Comparison of ENCODE assay signal across 20 mouse cellular contexts in genomic region chr19:17791485-17792052, GRCm38 (mm10). TPM values are rescaled to one million over a fixed set of nuclear protein-coding genes. Genes with fewer than 3 reads are reported as not detected.
DNase-seq lines count a peak whose midpoint lies in the region; ATAC-seq and TF ChIP-seq lines count a peak whose summit lies in the region.
"Had no signal": no experiment of that assay in that cellular context is flagged by ENCODE, and none has a peak within 500 bp of the region (broad histone marks: within the 10 kb centered on the region; RNA-seq: fewer than 3 reads in every experiment).

No protein-coding gene starts in this region.

- TF ChIP-seq POLR2A in kidney, adult 2 months (IDR thresholded peaks at IDR 0.05; ENCODE audit: low read depth, low read length): no peak
- TF ChIP-seq POLR2A in small intestine, adult 2 months (IDR thresholded peaks at IDR 0.05; ENCODE audit: low read depth, low read length): no peak

- ATAC-seq in kidney, embryonic 16.5 days (ENCODE audit: low FRiP score, low TSS enrichment): no peak
- no peak for ATAC-seq in lung, postnatal 0 days
- ATAC-seq: forebrain, embryonic 16.5 days had no signal

- DNase-seq in kidney, adult 2 months: peak; percentile 82
- no peak for DNase-seq in kidney, postnatal 10 days
- peak; percentile 16 to 74 for DNase-seq in kidney, postnatal 36 days
- peak; percentile 51 for DNase-seq in lung, postnatal 0 days (ENCODE audit: low spot score)
- no peak for DNase-seq in lung, postnatal 14 days
- DNase-seq: adrenal gland, postnatal 10 days; cerebellum, adult 11-12 months; cerebellum, adult 9-10 months; cerebellum, postnatal 25 days; gastrocnemius, postnatal 10 days; heart, adult 18-20 months; heart, postnatal 10 days; heart, postnatal 4 days had no signal

- no peaks in the 10 kb centered on the region for H3K27me3 ChIP-seq in kidney, adult 2 months (replicated peaks; ENCODE audit: control insufficient read depth, insufficient read depth, low read length)
- H3K27me3 ChIP-seq in kidney, embryonic 16.5 days (ENCODE audit: insufficient read depth, low read length): no peaks in the 10 kb centered on the region
- H3K27me3 ChIP-seq in lung, postnatal 0 days (replicated peaks; ENCODE audit: insufficient read depth, low read length): no peaks in the 10 kb centered on the region
- H3K27me3 ChIP-seq in small intestine, adult 2 months (ENCODE audit: control insufficient read depth, insufficient read depth, low read length): no peaks in the 10 kb centered on the region
- H3K27me3 ChIP-seq: embryonic facial prominence, embryonic 13.5 days; forebrain, embryonic 12.5 days had no signal

- peak overlapping the region; percentile 73 for H3K27ac ChIP-seq in kidney, adult 2 months (ENCODE audit: insufficient read depth, low read depth, low read length)
- H3K27ac ChIP-seq in kidney, embryonic 16.5 days (ENCODE audit: low read length): no peak overlapping the region
- no peak overlapping the region for H3K27ac ChIP-seq in lung, postnatal 0 days (ENCODE audit: low read length)
- H3K27ac ChIP-seq in small intestine, adult 2 months (ENCODE audit: insufficient read depth, low read depth, low read length): peak overlapping the region; percentile 27
- H3K27ac ChIP-seq: embryonic facial prominence, embryonic 13.5 days; forebrain, embryonic 12.5 days; heart, embryonic 10.5 days had no signal

- peak; percentile 53 for TF ChIP-seq EP300 in lung, postnatal 0 days (IDR thresholded peaks at IDR 0.05)

- WGBS in kidney, adult 2 months: 54% methylated on average over 5 of the region's 5 CpGs
- 85% methylated on average over 5 of the region's 5 CpGs for WGBS in kidney, embryonic 16.5 days
- WGBS in lung, postnatal 0 days: 64% methylated on average over 5 of the region's 5 CpGs
- 30% methylated on average over 5 of the region's 5 CpGs for WGBS in small intestine, adult 2 months

- no peaks in the 10 kb centered on the region for H3K9me3 ChIP-seq in kidney, embryonic 16.5 days (ENCODE audit: low read length)
- H3K9me3 ChIP-seq in lung, postnatal 0 days (ENCODE audit: low read length): no peaks in the 10 kb centered on the region
- H3K9me3 ChIP-seq: embryonic facial prominence, embryonic 13.5 days; forebrain, embryonic 12.5 days; heart, embryonic 10.5 days had no signal

- H3K4me1 ChIP-seq in kidney, adult 2 months (ENCODE audit: control insufficient read depth, insufficient read depth, low read length): peaks cover 9% of the 10 kb centered on the region
- no peaks in the 10 kb centered on the region for H3K4me1 ChIP-seq in kidney, embryonic 16.5 days (ENCODE audit: insufficient read depth, low read length)
- no peaks in the 10 kb centered on the region for H3K4me1 ChIP-seq in lung, postnatal 0 days (ENCODE audit: insufficient read depth, low read depth, low read length)
- H3K4me1 ChIP-seq in small intestine, adult 2 months (ENCODE audit: control insufficient read depth, insufficient read depth, insufficient read length, low read length): peaks cover 15% of the 10 kb centered on the region; the same call in 1 of the 2 replicates
- H3K4me1 ChIP-seq: embryonic facial prominence, embryonic 13.5 days; forebrain, embryonic 12.5 days; heart, embryonic 10.5 days had no signal

- no peak for TF ChIP-seq CTCF in kidney, adult 2 months (conservative IDR thresholded peaks at IDR 0.05; ENCODE audit: insufficient read depth, insufficient read length, low read depth, low read length)
- TF ChIP-seq CTCF in lung, postnatal 0 days (IDR thresholded peaks at IDR 0.05): no peak
- no peak for TF ChIP-seq CTCF in small intestine, adult 2 months (IDR thresholded peaks at IDR 0.05; ENCODE audit: extremely low read depth, insufficient read length, insufficient replicate concordance, low read depth, low read length)

- H3K9ac ChIP-seq in kidney, embryonic 16.5 days (replicated peaks; ENCODE audit: low read length): no peak overlapping the region
- no peak overlapping the region for H3K9ac ChIP-seq in lung, postnatal 0 days (replicated peaks; ENCODE audit: low read depth)
- H3K9ac ChIP-seq: embryonic facial prominence, embryonic 13.5 days; forebrain, embryonic 12.5 days had no signal

- no peak overlapping the region for H3K4me3 ChIP-seq in kidney, adult 2 months (ENCODE audit: insufficient read depth, low read depth, low read length)
- H3K4me3 ChIP-seq in kidney, embryonic 16.5 days (ENCODE audit: low read length): no peak overlapping the region
- H3K4me3 ChIP-seq in lung, postnatal 0 days (ENCODE audit: low read depth, low read length): no peak overlapping the region
- no peak overlapping the region for H3K4me3 ChIP-seq in small intestine, adult 2 months (ENCODE audit: low read depth, low read length)
- H3K4me3 ChIP-seq: embryonic facial prominence, embryonic 13.5 days; forebrain, embryonic 12.5 days; heart, embryonic 10.5 days had no signal

- H3K36me3 ChIP-seq in kidney, adult 2 months (ENCODE audit: control insufficient read depth, insufficient read depth, low read length): no peaks in the 10 kb centered on the region
- H3K36me3 ChIP-seq in kidney, embryonic 16.5 days (ENCODE audit: insufficient read depth, low read length): 0 out of 2 replicates have a peak, but pooled peaks cover 7% of the 10 kb centered on the region
- no peaks in the 10 kb centered on the region for H3K36me3 ChIP-seq in lung, postnatal 0 days (ENCODE audit: insufficient read depth, low read length)
- peaks cover 12% of the 10 kb centered on the region for H3K36me3 ChIP-seq in small intestine, adult 2 months (ENCODE audit: control insufficient read depth, insufficient read depth, low read length)
- H3K36me3 ChIP-seq: forebrain, embryonic 12.5 days had no signal

- no peak overlapping the region for H3K4me2 ChIP-seq in kidney, embryonic 16.5 days (replicated peaks; ENCODE audit: low read depth, low read length)
- H3K4me2 ChIP-seq in lung, postnatal 0 days (replicated peaks; ENCODE audit: low read depth, low read length): no peak overlapping the region
- H3K4me2 ChIP-seq: embryonic facial prominence, embryonic 13.5 days; forebrain, embryonic 12.5 days had no signal

RNA-seq across cellular contexts. Expression of gene Pcsk5, which starts 45.9 kb away (rescaled TPM):
- polyA plus RNA-seq in kidney, adult 2 months (2012; rRNA removed): 9.4 and 10.0 TPM in 2 replicates
- 24.4 and 26.3 TPM in 2 replicates for polyA plus RNA-seq in kidney, embryonic 16.5 days (2015; fragmentation: Nextera tagmentation; extraction: Ambion mirVana)
- polyA plus RNA-seq in lung, postnatal 0 days (2015; fragmentation: Nextera tagmentation; extraction: Ambion mirVana): 26.3 and 29.9 TPM in 2 replicates
- polyA plus RNA-seq in small intestine, adult 2 months (2012; rRNA removed): 16.6 and 32.8 TPM in 2 replicates
- polyA plus RNA-seq: C2C12 had no signal

Comparison
In these comparisons a context has a peak if more than half of its experiments do, and no peak if none do; other contexts are left out.
1. DNase-seq: peak in kidney, adult 2 months (single experiment), kidney, postnatal 36 days (2 of 2) and lung, postnatal 0 days (single experiment); none in kidney, postnatal 10 days (single experiment) and lung, postnatal 14 days (single experiment).
2. H3K27ac ChIP-seq: peak in kidney, adult 2 months (single experiment) and small intestine, adult 2 months (single experiment); none in kidney, embryonic 16.5 days (single experiment) and lung, postnatal 0 days (single experiment).